Mouse (Mus musculus) forebrain, embryonic 14.5 days (tissue): ENCODE measurements at regions not wholly inside any gene's neighbourhood (a gene's known extent, or its start where the extent isn't known, plus 50 kb on each side); places are given as distances from the start of the nearest gene placed in this dataset.

Experiments used
- ATAC-seq: fragments of 200-750 bp; cut with Nextera tagmentation; 2 replicates; pipeline ENCODE4 v1.8.0; 2017; ENCODE audit warnings: mild to moderate bottlenecking, moderate library complexity
- DNase-seq: peaks from one replicate; pipeline ENCODE4 v3.0.0-alpha.2; 2015; ENCODE audit warnings: low spot score
- H3K27ac ChIP-seq: fragments of 300-500 bp; sonication (generic); 2 replicates; pipeline ENCODE4 v1.5.1; 2014; ENCODE audit warnings: low read depth, mild to moderate bottlenecking, control low read depth, low read length, moderate library complexity
- H3K27me3 ChIP-seq: fragments of 300-500 bp; sonication (generic); replicated peaks from 2 replicates; pipeline ENCODE4 v1.6.1; 2014; ENCODE audit warnings: low read length, control low read depth, mixed read lengths; ENCODE audit not compliant: control insufficient read depth, insufficient read depth
- H3K36me3 ChIP-seq: fragments of 300-500 bp; sonication (generic); 2 replicates; pipeline ENCODE4 v1.6.1; 2014; ENCODE audit warnings: low read length, control low read depth; ENCODE audit not compliant: control insufficient read depth, insufficient read depth
- H3K4me1 ChIP-seq: fragments of 300-500 bp; sonication (generic); 2 replicates; pipeline ENCODE4 v1.6.1; 2014; ENCODE audit warnings: antibody characterized with exemption, low read length, control low read depth; ENCODE audit not compliant: control insufficient read depth, insufficient read depth
- H3K4me2 ChIP-seq: fragments of 300-500 bp; sonication (generic); 2 replicates; pipeline ENCODE4 v1.6.1; 2014; ENCODE audit warnings: mild to moderate bottlenecking, control low read depth, low read length
- H3K4me3 ChIP-seq: fragments of 300-500 bp; sonication (generic); 2 replicates; pipeline ENCODE4 v1.5.1; 2014; ENCODE audit warnings: low read depth, low read length, control low read depth
- H3K9ac ChIP-seq: fragments of 300-500 bp; sonication (generic); 2 replicates; pipeline ENCODE4 v1.6.1; 2014; ENCODE audit warnings: mild to moderate bottlenecking, low read length, control low read depth, moderate library complexity
- H3K9me3 ChIP-seq: fragments of 300-500 bp; sonication (generic); replicated peaks from 2 replicates; pipeline ENCODE4 v1.6.1; 2016; ENCODE audit warnings: low read length, control low read depth, mixed read lengths; ENCODE audit not compliant: control insufficient read depth
- WGBS: fragments of 180-500 bp; shearing (Covaris S2); extraction: QIAGEN DNeasy Blood & Tissue Kit; methylation state at CpG from one replicate; pipeline ENCODE4 v1.1.7; 2014; 5-methylcytosine and 5-hydroxymethylcytosine counted together

- Histone ChIP-seq H3K9ac (no peak overlapping the region), H3K27ac (no peak overlapping the region), H3K4me3 (no peak overlapping the region), H3K4me1 (no peaks in the 10 kb centered on the region), H3K9me3 (no peaks in the 10 kb centered on the region), H3K36me3 (no peaks in the 10 kb centered on the region), H3K27me3 (no peaks in the 10 kb centered on the region), H3K4me2 (no peak overlapping the region)
- ATAC-seq (no peak), DNase-seq (no peak)
- WGBS: 79% methylated on average over 5 of the region's 5 CpGs
These were observed 312.0 kb upstream of the Gm15217 start for GRCm38 (mm10) chr14:46067102-46067801.

DNA sequence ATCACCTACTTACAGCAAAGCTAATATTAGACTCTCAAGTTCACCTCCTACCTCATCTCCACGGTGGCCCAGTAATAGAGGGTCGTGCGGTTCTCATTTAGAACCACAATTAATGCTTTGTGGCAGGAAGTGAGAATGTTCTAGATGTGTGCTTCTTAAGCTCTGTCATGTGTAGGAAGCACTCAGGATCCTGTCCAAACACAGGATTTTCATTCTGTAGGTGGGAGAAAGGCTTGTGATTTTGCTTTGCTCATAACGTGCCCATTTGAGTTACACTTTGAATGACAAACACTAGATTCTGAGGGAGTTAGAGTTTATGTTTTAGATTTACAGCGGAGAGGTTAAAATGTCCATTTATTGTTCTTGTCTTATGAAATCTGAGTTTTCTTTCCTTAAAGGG lies 308.0 kb upstream of the Gm15217 start:
- H3K4me3 ChIP-seq: no peak overlapping the region
- WGBS: 92% methylated on average over 5 of the region's 5 CpGs
- no peaks in the 10 kb centered on the region for H3K36me3 ChIP-seq
- no peak for ATAC-seq
- no peaks in the 10 kb centered on the region for H3K4me1 ChIP-seq
- H3K27me3 ChIP-seq: no peaks in the 10 kb centered on the region
- no peak overlapping the region for H3K9ac ChIP-seq
- H3K9me3 ChIP-seq: no peaks in the 10 kb centered on the region
- H3K4me2 ChIP-seq: no peak overlapping the region
- no peak for DNase-seq
- no peak overlapping the region for H3K27ac ChIP-seq

DNA sequence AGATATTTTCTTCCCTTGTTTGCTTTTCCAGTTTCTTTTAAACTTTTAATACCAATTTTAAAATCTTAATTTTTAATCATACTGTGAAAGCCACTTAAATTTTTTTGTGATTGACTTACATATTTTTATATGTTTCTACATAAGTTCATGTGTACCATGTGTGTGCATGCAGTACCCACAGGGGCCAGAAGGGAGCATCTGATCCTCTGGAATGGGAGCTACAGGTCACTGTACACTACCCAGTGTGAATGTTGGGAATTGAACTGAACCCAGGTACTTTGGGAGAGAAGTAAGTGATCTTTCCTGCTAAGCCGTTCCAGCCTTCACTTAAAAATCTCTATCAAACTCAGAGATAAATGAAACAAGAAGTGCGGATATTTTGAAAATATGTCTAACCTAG lies 302.5 kb upstream of the Gm15217 start:
- ATAC-seq (no peak), DNase-seq (peak; percentile 11)
- no peaks in the 10 kb centered on the region for H3K4me1 ChIP-seq
- H3K9ac ChIP-seq: no peak overlapping the region
- no peaks in the 10 kb centered on the region for H3K9me3 ChIP-seq
- no peak overlapping the region for H3K4me2 ChIP-seq
- H3K27me3 ChIP-seq: no peaks in the 10 kb centered on the region
- H3K36me3 ChIP-seq: no peaks in the 10 kb centered on the region
- 84% methylated on average over 2 of the region's 2 CpGs for WGBS
- H3K4me3 ChIP-seq: no peak overlapping the region
- H3K27ac ChIP-seq: no peak overlapping the region

- no peaks in the 10 kb centered on the region for H3K36me3 ChIP-seq
- H3K9me3 ChIP-seq: no peaks in the 10 kb centered on the region
- WGBS: 47% methylated on average over 11 of the region's 11 CpGs
- ATAC-seq (peak; percentile 68), DNase-seq (peak; percentile 67)
- H3K4me3 ChIP-seq: no peak overlapping the region
- H3K27ac ChIP-seq: no peak overlapping the region
- H3K27me3 ChIP-seq: no peaks in the 10 kb centered on the region
- no peaks in the 10 kb centered on the region for H3K4me1 ChIP-seq
- no peak overlapping the region for H3K4me2 ChIP-seq
- no peak overlapping the region for H3K9ac ChIP-seq
These were observed 301.6 kb upstream of the Gm15217 start for GRCm38 (mm10) chr14:46077406-46078131.

GRCm38 (mm10) chr14:46082646-46083045 lies 296.6 kb upstream of the Gm15217 start:
- WGBS: 90% methylated on average over 5 of the region's 5 CpGs
- no peaks in the 10 kb centered on the region for H3K9me3 ChIP-seq
- no peak overlapping the region for H3K27ac ChIP-seq
- H3K36me3 ChIP-seq: no peaks in the 10 kb centered on the region
- H3K9ac ChIP-seq: no peak overlapping the region
- no peaks in the 10 kb centered on the region for H3K4me1 ChIP-seq
- no peaks in the 10 kb centered on the region for H3K27me3 ChIP-seq
- no peak overlapping the region for H3K4me2 ChIP-seq
- no peak overlapping the region for H3K4me3 ChIP-seq
- no peak for ATAC-seq
- DNase-seq: no peak

DNA sequence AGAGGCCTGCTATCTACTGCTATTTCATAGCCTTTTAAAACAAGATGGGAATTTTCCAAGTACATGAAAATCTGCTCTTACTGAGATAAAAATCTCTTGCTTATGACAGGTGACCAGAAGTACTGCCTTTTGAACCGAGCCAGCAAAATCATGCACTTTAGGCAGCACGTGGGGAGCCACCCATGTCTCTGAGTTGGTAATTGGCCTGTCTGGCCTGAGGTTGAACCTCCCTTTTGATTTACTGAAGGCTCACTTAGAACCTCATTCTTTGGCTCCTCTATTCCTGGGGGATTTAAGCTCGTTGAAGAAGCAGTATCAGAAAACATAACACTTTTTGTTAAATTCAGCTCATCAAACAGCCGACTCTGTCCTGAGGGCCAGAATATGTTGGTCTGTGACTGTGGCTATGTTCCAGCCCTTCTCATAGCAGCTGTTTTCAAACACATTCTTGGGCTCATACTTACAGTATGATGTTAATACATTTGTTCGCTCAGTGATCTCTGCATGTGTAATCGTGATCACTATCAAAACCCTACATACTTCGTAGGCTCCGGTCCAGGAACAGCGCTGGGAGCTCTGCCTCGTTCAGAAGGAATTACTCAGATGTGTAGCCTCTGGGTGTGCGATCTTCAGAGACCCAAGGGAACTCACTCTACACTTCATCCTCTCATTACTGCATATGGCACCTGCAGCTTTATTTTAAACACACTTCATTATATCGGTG lies 290.1 kb upstream of the Gm15217 start:
- H3K4me3 ChIP-seq: no peak overlapping the region
- no peaks in the 10 kb centered on the region for H3K9me3 ChIP-seq
- no peaks in the 10 kb centered on the region for H3K4me1 ChIP-seq
- H3K27me3 ChIP-seq: no peaks in the 10 kb centered on the region
- DNase-seq (no peak), ATAC-seq (no peak)
- H3K27ac ChIP-seq: no peak overlapping the region
- no peak overlapping the region for H3K9ac ChIP-seq
- no peak overlapping the region for H3K4me2 ChIP-seq
- no peaks in the 10 kb centered on the region for H3K36me3 ChIP-seq
- WGBS: 79% methylated on average over 12 of the region's 12 CpGs

DNA sequence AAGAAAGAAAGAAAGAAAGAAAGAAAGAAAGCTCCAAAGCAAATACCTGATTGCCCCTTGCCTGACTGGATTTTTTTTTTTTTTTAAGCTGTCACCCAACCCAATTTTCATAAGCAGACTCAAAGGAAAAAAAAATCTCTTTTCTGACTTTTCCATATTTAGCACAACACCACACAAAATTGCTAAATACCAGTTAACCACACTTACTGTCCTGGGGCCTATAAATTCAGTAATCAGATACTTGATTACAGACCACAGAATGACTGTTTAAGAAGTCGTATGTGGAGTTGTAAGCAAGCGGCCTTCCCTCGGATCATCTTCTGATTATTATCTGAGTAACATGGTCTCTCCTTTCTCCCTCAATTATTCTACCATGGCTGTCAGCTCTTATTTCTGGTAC lies 263.3 kb upstream of the Gm15217 start:
- H3K4me1 ChIP-seq: no peaks in the 10 kb centered on the region
- no peak overlapping the region for H3K27ac ChIP-seq
- no peak overlapping the region for H3K4me3 ChIP-seq
- no peak overlapping the region for H3K4me2 ChIP-seq
- WGBS: 86% methylated on average over 3 of the region's 3 CpGs
- H3K9me3 ChIP-seq: no peaks in the 10 kb centered on the region
- H3K27me3 ChIP-seq: no peaks in the 10 kb centered on the region
- H3K9ac ChIP-seq: no peak overlapping the region
- ATAC-seq: no peak
- no peak for DNase-seq
- H3K36me3 ChIP-seq: no peaks in the 10 kb centered on the region

DNA sequence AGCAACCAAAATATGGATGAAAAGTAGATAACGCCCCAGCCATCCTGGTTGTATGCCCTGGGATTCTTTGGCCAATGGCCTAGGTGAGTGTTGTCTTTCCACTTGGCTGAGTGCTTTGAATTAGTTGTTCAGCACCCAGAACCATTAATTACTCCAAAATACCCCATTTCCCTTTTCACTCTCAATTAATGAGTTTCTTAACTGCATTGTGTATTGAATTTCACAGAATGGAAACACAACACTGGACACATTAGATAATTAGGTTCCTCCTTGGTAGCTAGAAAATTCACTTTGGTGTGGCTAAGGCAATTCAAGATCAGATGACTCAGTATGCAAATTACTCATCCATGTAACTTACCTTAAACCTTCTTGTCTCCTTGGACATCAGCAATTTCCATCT lies 252.7 kb upstream of the Gm15217 start:
- WGBS: 52% methylated on average over 1 of the region's 1 CpGs
- H3K27me3 ChIP-seq: no peaks in the 10 kb centered on the region
- no peak overlapping the region for H3K9ac ChIP-seq
- no peaks in the 10 kb centered on the region for H3K4me1 ChIP-seq
- no peak overlapping the region for H3K4me3 ChIP-seq
- no peaks in the 10 kb centered on the region for H3K9me3 ChIP-seq
- H3K27ac ChIP-seq: no peak overlapping the region
- no peak overlapping the region for H3K4me2 ChIP-seq
- H3K36me3 ChIP-seq: no peaks in the 10 kb centered on the region
- ATAC-seq (no peak), DNase-seq (peak; percentile 28)

DNA sequence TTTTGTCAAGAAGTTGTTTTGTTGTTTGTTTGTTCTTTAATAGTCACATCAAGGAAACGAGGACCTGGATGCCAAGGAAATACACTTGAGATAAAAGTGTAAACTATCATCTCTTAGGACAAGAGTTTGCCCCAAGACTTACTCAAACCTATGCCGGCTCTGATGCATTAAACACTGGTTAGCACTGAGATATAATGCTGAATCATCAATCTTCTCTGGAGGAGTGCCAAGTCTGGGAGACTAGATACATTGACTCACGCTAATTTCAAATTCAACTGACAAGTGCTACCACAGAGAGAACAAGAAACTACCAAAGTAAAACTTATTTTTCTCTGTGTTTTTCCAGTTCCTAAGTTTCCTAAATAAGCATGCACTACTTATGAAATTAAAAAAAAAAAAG lies 249.5 kb upstream of the Gm15217 start:
- Histone ChIP-seq H3K4me2 (no peak overlapping the region), H3K36me3 (no peaks in the 10 kb centered on the region), H3K4me1 (no peaks in the 10 kb centered on the region), H3K4me3 (no peak overlapping the region), H3K9me3 (no peaks in the 10 kb centered on the region), H3K27ac (no peak overlapping the region), H3K27me3 (no peaks in the 10 kb centered on the region), H3K9ac (no peak overlapping the region)
- ATAC-seq (no peak), DNase-seq (peak; percentile 37)
- 77% methylated on average over 3 of the region's 3 CpGs for WGBS
